Mouse (Mus musculus): Measurements from ENCODE around the gene Trip10. TPM values are rescaled to one million over a fixed set of nuclear protein-coding genes. Genes with fewer than 3 reads are reported as not detected.

The Trip10 gene
- polyA plus RNA-seq, 1 experiment from 2014 or later, result 9.3 TPM

- H3K27me3 ChIP-seq (ENCODE audit: insufficient read depth, low read length), result no peaks in the 10 kb centered on the region
- peaks cover 29% of the 10 kb centered on the region for H3K4me1 ChIP-seq (ENCODE audit: insufficient read depth)
- peaks cover 12% of the 10 kb centered on the region for H3K36me3 ChIP-seq (replicated peaks; ENCODE audit: insufficient read depth, low read length)
- ATAC-seq, result no peak
- DNase-seq, result no peak
- no peak overlapping the region for H3K4me3 ChIP-seq (ENCODE audit: low read depth, low read length)
- no peak overlapping the region for H3K4me2 ChIP-seq (ENCODE audit: low read depth, low read length)
- no peak for TF ChIP-seq EP300 (IDR thresholded peaks at IDR 0.05; ENCODE audit: low read depth)
- TF ChIP-seq CTCF (IDR thresholded peaks at IDR 0.05; ENCODE audit: low read depth), result no peak
- H3K27ac ChIP-seq (ENCODE audit: low read depth), result 0 out of 2 replicates have a peak overlapping the region, but pooled peaks have one; percentile 7
- H3K9ac ChIP-seq (replicated peaks), result no peak overlapping the region
- H3K9me3 ChIP-seq (ENCODE audit: low read length), result no peaks in the 10 kb centered on the region
- WGBS (ENCODE audit: insufficient replicate concordance), result 84% methylated on average over 10 of the region's 10 CpGs
These were observed 3.8 kb upstream of the Trip10 start for GRCm38 (mm10) chr17:57245311-57245929.

- Histone ChIP-seq H3K36me3 (replicated peaks; ENCODE audit: insufficient read depth, low read length) (peaks cover 10% of the 10 kb centered on the region), H3K4me3 (ENCODE audit: low read depth, low read length) (peak overlapping the region; percentile 90), H3K27me3 (ENCODE audit: insufficient read depth, low read length) (no peaks in the 10 kb centered on the region), H3K9me3 (ENCODE audit: low read length) (no peaks in the 10 kb centered on the region), H3K4me1 (ENCODE audit: insufficient read depth) (peaks cover 29% of the 10 kb centered on the region), H3K9ac (replicated peaks) (peak overlapping the region; percentile 78), H3K27ac (ENCODE audit: low read depth) (peak overlapping the region; percentile 70), H3K4me2 (ENCODE audit: low read depth, low read length) (peak overlapping the region; percentile 98)
- 5% methylated on average over 18 of the region's 18 CpGs for WGBS (ENCODE audit: insufficient replicate concordance)
- DNase-seq (peak; percentile 39), ATAC-seq (no peak)
- peak; percentile 52 for TF ChIP-seq CTCF (IDR thresholded peaks at IDR 0.05; ENCODE audit: low read depth)
- TF ChIP-seq EP300 (IDR thresholded peaks at IDR 0.05; ENCODE audit: low read depth), result no peak
These were observed 2.4 kb upstream of the Trip10 start for GRCm38 (mm10) chr17:57246663-57247392.

- H3K36me3 ChIP-seq (replicated peaks; ENCODE audit: insufficient read depth, low read length), result peaks cover 6% of the 10 kb centered on the region
- ATAC-seq (peak; percentile 89), DNase-seq (peak; percentile 86)
- H3K4me2 ChIP-seq (ENCODE audit: low read depth, low read length), result peak overlapping the region; percentile 98
- H3K9ac ChIP-seq (replicated peaks), result peak overlapping the region; percentile 78
- peak overlapping the region; percentile 90 for H3K4me3 ChIP-seq (ENCODE audit: low read depth, low read length)
- under 1% methylated on average over 46 of the region's 46 CpGs for WGBS (ENCODE audit: insufficient replicate concordance)
- no peaks in the 10 kb centered on the region for H3K9me3 ChIP-seq (ENCODE audit: low read length)
- peak overlapping the region; percentile 86 for H3K27ac ChIP-seq (ENCODE audit: low read depth)
- peaks cover 29% of the 10 kb centered on the region for H3K4me1 ChIP-seq (ENCODE audit: insufficient read depth)
- peak; percentile 80; the same call in 1 of the 2 replicates for TF ChIP-seq EP300 (IDR thresholded peaks at IDR 0.05; ENCODE audit: low read depth)
- TF ChIP-seq CTCF (IDR thresholded peaks at IDR 0.05; ENCODE audit: low read depth), result 0 out of 2 replicates have a peak, but pooled peaks have one; percentile 16
- H3K27me3 ChIP-seq (ENCODE audit: insufficient read depth, low read length), result no peaks in the 10 kb centered on the region
These were observed 1.7 kb upstream of the Trip10 start for GRCm38 (mm10) chr17:57247393-57248200.

- TF ChIP-seq EP300 (IDR thresholded peaks at IDR 0.05; ENCODE audit: low read depth) (no peak), CTCF (IDR thresholded peaks at IDR 0.05; ENCODE audit: low read depth) (peak; percentile 91)
- WGBS (ENCODE audit: insufficient replicate concordance), result 1% methylated on average over 12 of the region's 12 CpGs
- peak within 1 kb of the TSS; percentile 78 for H3K9ac ChIP-seq (replicated peaks)
- H3K9me3 ChIP-seq (ENCODE audit: low read length), result no peaks in the 10 kb centered on the region
- peak within 1 kb of the TSS; percentile 86 for H3K27ac ChIP-seq (ENCODE audit: low read depth)
- ATAC-seq, result peak; percentile 58
- peak within 1 kb of the TSS; percentile 90 for H3K4me3 ChIP-seq (ENCODE audit: low read depth, low read length)
- no peaks in the 10 kb centered on the region; the same call in 1 of the 2 replicates for H3K36me3 ChIP-seq (replicated peaks; ENCODE audit: insufficient read depth, low read length)
- DNase-seq, result peak; percentile 85
- peak within 1 kb of the TSS; percentile 98 for H3K4me2 ChIP-seq (ENCODE audit: low read depth, low read length)
- peaks cover 29% of the 10 kb centered on the region for H3K4me1 ChIP-seq (ENCODE audit: insufficient read depth)
- H3K27me3 ChIP-seq (ENCODE audit: insufficient read depth, low read length), result no peaks in the 10 kb centered on the region
These were observed 1.0 kb upstream of the Trip10 start, which contains the start of gene Gpr108 for GRCm38 (mm10) chr17:57248201-57248699. TSS of gene Gpr108 (minus strand) at chr17:57248446.

GRCm38 (mm10) chr17:57248771-57249170 lies 484 bp upstream of the Trip10 start:
- Histone ChIP-seq H3K4me1 (ENCODE audit: insufficient read depth) (peaks cover 29% of the 10 kb centered on the region), H3K9me3 (ENCODE audit: low read length) (no peaks in the 10 kb centered on the region), H3K36me3 (replicated peaks; ENCODE audit: insufficient read depth, low read length) (peaks cover 3% of the 10 kb centered on the region; the same call in 1 of the 2 replicates), H3K27ac (ENCODE audit: low read depth) (peak overlapping the region; percentile 86), H3K4me3 (ENCODE audit: low read depth, low read length) (peak overlapping the region; percentile 90), H3K9ac (replicated peaks) (peak overlapping the region; percentile 58; the same call in 1 of the 2 replicates), H3K27me3 (ENCODE audit: insufficient read depth, low read length) (no peaks in the 10 kb centered on the region), H3K4me2 (ENCODE audit: low read depth, low read length) (peak overlapping the region; percentile 98)
- 8% methylated on average over 13 of the region's 13 CpGs for whole genome bisulfite sequencing (ENCODE audit: insufficient replicate concordance)
- TF ChIP-seq CTCF (IDR thresholded peaks at IDR 0.05; ENCODE audit: low read depth) (no peak), EP300 (IDR thresholded peaks at IDR 0.05; ENCODE audit: low read depth) (no peak)
- ATAC-seq (no peak), DNase-seq (no peak)
